In the genomic region with DNA sequence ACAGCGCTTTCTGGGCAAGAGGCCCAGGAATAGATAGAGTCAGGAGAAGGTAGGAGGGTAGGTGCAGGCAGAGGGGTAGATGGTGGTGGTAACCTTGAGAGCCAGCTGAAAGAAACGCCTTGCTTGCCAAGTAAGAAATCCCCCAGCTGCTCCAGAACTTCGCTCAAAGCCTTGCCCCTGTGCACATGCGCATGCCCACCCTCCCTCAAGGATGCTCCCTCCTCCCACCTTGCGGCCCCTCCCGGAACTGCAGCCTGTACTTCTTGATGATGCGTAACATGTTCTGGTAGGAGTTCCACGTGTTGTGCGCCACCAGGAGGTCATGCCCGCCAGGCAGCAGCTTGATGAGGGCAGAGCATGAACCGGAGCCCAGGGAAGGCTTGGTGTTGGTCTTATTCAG, we compare ENCODE assay signal across 9 mouse cellular contexts. TPM values are rescaled to one million over a fixed set of nuclear protein-coding genes. Genes with fewer than 3 reads are reported as not detected.
A peak's percentile ranks its signal among the peaks of the same experiment; 100 is the strongest.
DNase-seq lines count a peak whose midpoint lies in the region; ATAC-seq lines count a peak whose summit lies in the region.
"Had no signal": no experiment of that assay in that cellular context is flagged by ENCODE, and none has a peak within 500 bp of the region (broad histone marks: within the 10 kb centered on the region; RNA-seq: fewer than 3 reads in every experiment).

No protein-coding gene starts in this region.

- H3K9ac ChIP-seq in hindbrain, embryonic 14.5 days = no peak overlapping the region
- no peak overlapping the region for H3K9ac ChIP-seq in hindbrain, embryonic 13.5 days

- no peaks in the 10 kb centered on the region for H3K9me3 ChIP-seq in hindbrain, embryonic 14.5 days (ENCODE audit: control insufficient read depth, low read length)
- H3K9me3 ChIP-seq in hindbrain, embryonic 13.5 days = no peaks in the 10 kb centered on the region
- no peaks in the 10 kb centered on the region for H3K9me3 ChIP-seq in embryonic facial prominence, embryonic 10.5 days

- no peak overlapping the region for H3K27ac ChIP-seq in hindbrain, embryonic 14.5 days
- H3K27ac ChIP-seq in hindbrain, embryonic 13.5 days = no peak overlapping the region
- H3K27ac ChIP-seq in embryonic facial prominence, embryonic 10.5 days (replicated peaks) = no peak overlapping the region

- no peak overlapping the region for H3K4me2 ChIP-seq in hindbrain, embryonic 14.5 days (replicated peaks)
- H3K4me2 ChIP-seq in hindbrain, embryonic 13.5 days = no peak overlapping the region

- H3K4me1 ChIP-seq in hindbrain, embryonic 14.5 days (replicated peaks; ENCODE audit: control insufficient read depth, insufficient read depth, low read length) = no peaks in the 10 kb centered on the region
- H3K4me1 ChIP-seq in hindbrain, embryonic 13.5 days (replicated peaks) = peaks cover 30% of the 10 kb centered on the region; the same call in 1 of the 2 replicates
- peaks cover 3% of the 10 kb centered on the region; the same call in 1 of the 2 replicates for H3K4me1 ChIP-seq in embryonic facial prominence, embryonic 10.5 days

- DNase-seq in hindbrain, embryonic 14.5 days (ENCODE audit: low spot score) = peak; percentile 49
- DNase-seq in ovary, postnatal 36 days (ENCODE audit: low spot score) = peak; percentile 62
- DNase-seq in ovary, postnatal 14 days (ENCODE audit: low spot score) = no peak
- peak; percentile 72 for DNase-seq in embryonic facial prominence, embryonic 10.5 days (ENCODE audit: low spot score)
- DNase-seq in testis, postnatal 14 days (ENCODE audit: low spot score) = peak; percentile 65
- DNase-seq in heart, postnatal 10 days = no peak

- no peaks in the 10 kb centered on the region for H3K27me3 ChIP-seq in hindbrain, embryonic 14.5 days (ENCODE audit: control insufficient read depth, insufficient read depth, low read length)
- H3K27me3 ChIP-seq in hindbrain, embryonic 13.5 days = no peaks in the 10 kb centered on the region
- H3K27me3 ChIP-seq in embryonic facial prominence, embryonic 10.5 days (replicated peaks; ENCODE audit: low read depth, poor library complexity, severe bottlenecking) = no peaks in the 10 kb centered on the region

- intact Hi-C loops in heart, postnatal 10 days (cut with DNase I) = no loop called here

- H3K4me3 ChIP-seq in hindbrain, embryonic 14.5 days (replicated peaks; ENCODE audit: low read length) = no peak overlapping the region
- no peak overlapping the region for H3K4me3 ChIP-seq in hindbrain, embryonic 13.5 days
- H3K4me3 ChIP-seq in embryonic facial prominence, embryonic 10.5 days = no peak overlapping the region
- H3K4me3 ChIP-seq: myocyte had no signal

- no peak for ATAC-seq in hindbrain, embryonic 14.5 days (ENCODE audit: low FRiP score)
- no peak for ATAC-seq in hindbrain, embryonic 13.5 days (ENCODE audit: low FRiP score)

- 61% methylated on average over 11 of the region's 11 CpGs for WGBS in hindbrain, embryonic 14.5 days
- WGBS in hindbrain, embryonic 13.5 days = 65% methylated on average over 11 of the region's 11 CpGs
- 58% methylated on average over 11 of the region's 11 CpGs for WGBS in embryonic facial prominence, embryonic 10.5 days

- peaks cover 20% of the 10 kb centered on the region; the same call in 1 of the 2 replicates for H3K36me3 ChIP-seq in hindbrain, embryonic 14.5 days (replicated peaks; ENCODE audit: control insufficient read depth, insufficient read depth)
- peaks cover 71% of the 10 kb centered on the region for H3K36me3 ChIP-seq in hindbrain, embryonic 13.5 days
- H3K36me3 ChIP-seq in embryonic facial prominence, embryonic 10.5 days (replicated peaks) = peaks cover 82% of the 10 kb centered on the region

RNA-seq across cellular contexts. Expression of gene Plbd2, which starts 11.0 kb away (rescaled TPM):
- 26.8 and 28.8 TPM in 2 replicates for polyA plus RNA-seq in hindbrain, embryonic 14.5 days (2014; fragmentation: Nextera tagmentation; extraction: Ambion mirVana)
- polyA plus RNA-seq in hindbrain, embryonic 13.5 days (2015; fragmentation: Nextera tagmentation; extraction: Ambion mirVana) = 31.8 and 32.3 TPM in 2 replicates
- 35.5 and 37.8 TPM in 2 replicates for polyA plus RNA-seq in embryonic facial prominence, embryonic 10.5 days (2016; fragmentation: Nextera tagmentation; extraction: Ambion mirVana)
- 10 to 100 TPM; 45.6 to 45.8 TPM for total RNA-seq in heart, postnatal 10 days (2021)

RNA-seq across cellular contexts. Expression of gene Sds, which starts 16.1 kb away (rescaled TPM):
- not detected in 2 replicates for polyA plus RNA-seq in hindbrain, embryonic 14.5 days (2014; fragmentation: Nextera tagmentation; extraction: Ambion mirVana)
- polyA plus RNA-seq in hindbrain, embryonic 13.5 days (2015; fragmentation: Nextera tagmentation; extraction: Ambion mirVana) = not detected in 2 replicates
- polyA plus RNA-seq in embryonic facial prominence, embryonic 10.5 days (2016; fragmentation: Nextera tagmentation; extraction: Ambion mirVana) = not detected in 2 replicates
- total RNA-seq in heart, postnatal 10 days (2021) = not detected
- total RNA-seq: left cerebral cortex, postnatal 10 days had no signal
- polyA plus RNA-seq: myocyte had no signal

RNA-seq across cellular contexts. Expression of gene Slc8b1, which starts 18.5 kb away (rescaled TPM):
- 1.3 and 1.4 TPM in 2 replicates for polyA plus RNA-seq in hindbrain, embryonic 14.5 days (2014; fragmentation: Nextera tagmentation; extraction: Ambion mirVana)
- polyA plus RNA-seq in hindbrain, embryonic 13.5 days (2015; fragmentation: Nextera tagmentation; extraction: Ambion mirVana) = 2.5 and 4.1 TPM in 2 replicates
- polyA plus RNA-seq in embryonic facial prominence, embryonic 10.5 days (2016; fragmentation: Nextera tagmentation; extraction: Ambion mirVana) = 4.1 and 5.2 TPM in 2 replicates
- total RNA-seq in heart, postnatal 10 days (2021) = 10 to 100 TPM in 1 of 2 experiments, 1 to 10 TPM in 1; 8.3 to 12.6 TPM

RNA-seq across cellular contexts. Expression of gene Sdsl, which starts 19.8 kb away (rescaled TPM):
- 6.1 and 7.7 TPM in 2 replicates for polyA plus RNA-seq in hindbrain, embryonic 14.5 days (2014; fragmentation: Nextera tagmentation; extraction: Ambion mirVana)
- polyA plus RNA-seq in hindbrain, embryonic 13.5 days (2015; fragmentation: Nextera tagmentation; extraction: Ambion mirVana) = 6.4 and 6.7 TPM in 2 replicates
- 6.2 and 7.1 TPM in 2 replicates for polyA plus RNA-seq in embryonic facial prominence, embryonic 10.5 days (2016; fragmentation: Nextera tagmentation; extraction: Ambion mirVana)
- total RNA-seq in heart, postnatal 10 days (2021) = 10 to 100 TPM in 1 of 2 experiments, 1 to 10 TPM in 1; 9.1 to 11.2 TPM

Comparison
In these comparisons a context has a peak if more than half of its experiments do, and no peak if none do; other contexts are left out.
1. DNase-seq: peak in hindbrain, embryonic 14.5 days (single experiment), ovary, postnatal 36 days (single experiment), embryonic facial prominence, embryonic 10.5 days (single experiment) and testis, postnatal 14 days (single experiment); none in ovary, postnatal 14 days (single experiment) and heart, postnatal 10 days (0 of 2).